Mouse (Mus musculus) MN1 (cell line): ENCODE measurements at regions not wholly inside any gene's neighbourhood (a gene's known extent, or its start where the extent isn't known, plus 50 kb on each side); places are given as distances from the start of the nearest gene placed in this dataset.
"Not testable (repeated sequence)": the region's sequence is repeated elsewhere in the genome, so short reads cannot be mapped to it uniquely, and the experiment has no call there.

Experiments
- DNase-seq: peaks from one replicate; pipeline ENCODE4 v3.0.0-alpha.2; 2016; ENCODE audit warnings: low spot score

- DNase-seq, result no peak
Observed at GRCm38 (mm10) chr6:84315175-84315912, 278.4 kb downstream of the Cyp26b1 start.

DNA sequence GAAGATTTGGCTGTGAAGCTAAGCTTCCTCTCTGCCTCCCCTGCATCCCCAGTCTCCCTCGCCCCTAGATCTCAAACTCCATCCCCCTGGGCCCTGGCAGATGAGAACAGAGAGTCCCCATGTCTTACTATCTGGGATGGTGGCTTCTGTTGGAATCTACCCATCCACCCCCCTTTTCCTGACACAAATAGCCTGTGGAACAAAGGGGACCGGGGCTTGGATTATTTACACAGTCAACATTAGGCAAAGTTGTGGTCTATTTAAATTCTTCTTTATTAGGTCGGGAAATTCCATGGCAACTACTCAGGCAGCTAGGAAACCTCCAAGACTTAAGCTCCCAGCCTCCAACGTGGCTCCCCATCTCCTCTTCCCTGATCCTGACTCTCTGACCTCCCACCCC, 279.9 kb downstream of the Cyp26b1 start:
- no peak for DNase-seq

DNA sequence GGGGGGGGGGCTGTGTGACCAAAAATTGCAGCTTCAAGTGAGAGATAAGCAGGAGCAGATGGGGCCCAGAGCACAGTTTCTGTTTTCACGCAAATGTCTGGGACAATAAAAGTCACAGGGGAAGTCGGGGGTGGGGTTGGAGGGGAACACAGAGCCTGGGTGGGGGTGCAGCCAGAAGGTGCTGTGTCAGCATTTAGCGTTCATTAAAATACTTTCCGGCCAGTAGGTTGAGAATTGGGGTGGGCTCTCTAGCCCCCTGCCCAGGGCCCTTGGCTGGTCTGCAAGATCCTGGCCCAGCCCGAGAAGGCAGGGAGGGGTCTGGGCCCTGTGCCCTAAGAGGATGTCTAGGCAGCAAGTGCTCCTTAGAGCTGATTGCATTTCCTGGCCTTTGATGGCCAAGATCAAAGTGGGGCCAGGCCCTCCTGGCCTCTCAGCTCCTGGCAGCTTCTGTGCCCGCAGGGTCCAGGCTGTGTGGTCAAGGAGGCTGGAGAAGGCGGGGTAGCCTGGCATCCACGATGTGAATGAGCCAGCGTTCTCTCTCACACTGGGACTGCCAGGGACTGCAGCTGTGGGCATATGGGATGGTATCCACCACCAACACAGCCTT, 283.0 kb downstream of the Cyp26b1 start:
- peak; percentile 10 for DNase-seq

GRCm38 (mm10) chr6:84307556-84307955, 286.2 kb downstream of the Cyp26b1 start:
- no peak for DNase-seq

DNA sequence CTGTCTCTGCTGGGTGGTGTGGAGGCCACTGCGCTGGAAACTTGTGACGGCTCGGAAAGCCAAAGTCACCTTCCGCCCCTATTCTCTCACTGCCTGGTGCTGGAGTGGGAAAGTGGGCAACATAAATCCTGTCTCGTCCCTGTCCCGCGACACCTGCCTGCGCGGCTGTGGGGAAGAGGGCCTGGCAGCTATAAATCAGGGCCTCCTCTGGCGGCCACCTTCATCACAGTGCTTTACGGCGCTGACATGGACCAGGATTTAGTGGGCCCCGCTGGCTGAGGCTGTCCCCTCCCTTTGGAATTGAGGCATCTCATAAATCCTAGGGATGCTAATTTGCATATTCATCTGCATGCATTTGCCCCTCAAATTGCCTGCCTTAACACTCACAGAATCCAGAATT, 287.1 kb downstream of the Cyp26b1 start:
- DNase-seq, result no peak

DNA sequence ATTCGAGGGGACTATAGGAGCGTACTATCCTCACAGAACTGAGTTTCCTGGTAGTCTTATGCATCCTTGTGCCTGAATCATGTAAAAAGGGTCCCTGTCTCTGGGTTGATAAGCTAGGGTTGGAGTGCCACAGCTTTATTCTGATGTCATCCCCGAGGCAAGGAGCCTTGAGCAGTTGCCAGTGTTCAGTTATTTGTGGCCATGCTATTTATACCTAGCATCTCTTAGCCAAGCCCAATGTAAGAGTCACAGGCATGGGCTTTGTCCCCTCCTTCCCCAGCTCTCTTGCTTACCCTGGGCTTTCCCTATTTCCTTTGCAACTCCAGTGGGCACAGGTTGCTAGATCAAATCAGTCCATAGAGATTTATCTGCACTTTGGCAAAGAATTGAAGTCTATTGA, 288.6 kb downstream of the Cyp26b1 start:
- DNase-seq, result no peak

DNA sequence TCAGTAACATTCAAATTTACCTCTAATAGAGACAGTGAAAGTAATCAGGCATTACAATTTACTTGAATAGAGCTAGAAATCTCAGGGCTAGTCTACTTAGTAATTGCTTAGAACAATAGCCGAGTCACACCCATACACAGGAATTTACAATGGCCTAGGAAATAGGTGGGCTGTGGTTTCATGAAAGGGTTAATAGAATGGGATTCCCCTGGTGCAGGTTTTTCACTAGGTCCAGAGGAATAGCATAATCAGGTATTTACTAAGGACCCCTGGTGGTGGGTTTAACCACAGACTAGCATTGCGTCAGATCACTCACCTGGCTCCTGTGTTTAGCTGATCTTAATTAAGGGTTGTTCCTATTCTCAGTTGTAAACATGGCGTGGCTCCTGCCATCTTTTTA, 290.8 kb downstream of the Cyp26b1 start:
- not testable (repeated sequence) for DNase-seq

GRCm38 (mm10) chr6:84299936-84300335, 291.5 kb downstream of the Dysf start:
- no peak for DNase-seq

GRCm38 (mm10) chr6:84299146-84299545, 290.8 kb downstream of the Dysf start:
- DNase-seq, result no peak

GRCm38 (mm10) chr6:84273907-84274306, 265.5 kb downstream of the Dysf start:
- DNase-seq, result not testable (repeated sequence)

- DNase-seq, result peak; percentile 80
Observed at GRCm38 (mm10) chr6:84272520-84273311, 264.3 kb downstream of the Dysf start.

GRCm38 (mm10) chr6:84271966-84272365, 263.6 kb downstream of the Dysf start:
- DNase-seq, result peak; percentile 48

DNA sequence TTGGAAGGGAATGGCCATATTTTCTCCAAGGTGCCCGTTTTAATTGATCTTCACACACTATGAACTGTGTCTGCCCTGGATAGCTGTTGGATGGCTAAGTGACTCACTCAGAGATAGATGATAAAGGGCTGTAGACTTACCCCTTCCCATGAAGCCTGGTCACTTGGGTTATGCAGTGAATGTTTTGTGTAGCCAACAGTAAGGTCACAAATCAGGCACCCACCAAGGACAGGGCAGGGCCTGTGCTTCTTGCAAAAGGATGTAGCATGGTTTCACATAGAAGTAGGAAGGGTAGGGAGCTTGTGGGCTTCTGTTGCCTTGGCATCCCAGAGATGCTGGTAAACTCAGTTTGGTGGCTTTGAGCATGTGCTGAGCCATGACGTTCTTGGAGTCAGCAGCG, 263.1 kb downstream of the Dysf start:
- DNase-seq, result peak; percentile 23

DNA sequence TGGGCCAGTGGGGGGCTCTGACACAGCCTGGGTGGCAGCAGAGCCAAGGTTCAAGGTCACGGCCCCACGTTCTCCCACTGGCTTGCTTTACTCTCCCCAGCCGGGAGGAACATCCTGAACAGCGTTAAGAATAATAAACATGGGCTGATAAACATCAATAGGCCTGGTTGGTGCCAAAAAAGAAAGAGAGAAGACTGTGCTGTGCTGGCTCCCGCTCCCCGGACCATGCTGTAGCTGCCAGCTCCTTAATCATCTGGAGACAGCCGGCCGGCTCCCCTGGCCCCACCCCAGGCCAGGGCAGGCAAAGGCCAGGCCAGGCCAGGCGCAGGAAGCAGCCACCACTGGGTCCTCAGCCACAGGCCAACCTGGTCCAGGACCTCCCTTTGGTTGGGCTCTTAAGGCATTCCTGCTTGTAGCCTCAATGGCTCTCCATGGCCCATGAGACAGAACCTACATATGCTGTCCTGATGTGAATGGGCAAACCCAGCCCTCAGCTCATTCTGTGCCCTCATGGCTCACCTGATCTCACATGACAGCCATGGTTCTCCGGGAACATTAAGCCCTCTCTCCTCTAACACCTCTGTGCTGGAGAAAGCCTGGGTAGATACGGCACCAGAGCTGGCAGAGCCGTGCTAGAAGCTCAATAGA, 262.3 kb downstream of the Dysf start:
- peak; percentile 75 for DNase-seq

- no peak for DNase-seq
Observed at GRCm38 (mm10) chr6:84269478-84269877, 261.1 kb downstream of the Dysf start.

GRCm38 (mm10) chr6:84269023-84269422, 260.6 kb downstream of the Dysf start:
- no peak for DNase-seq

GRCm38 (mm10) chr6:84268111-84268510, 259.7 kb downstream of the Dysf start:
- no peak for DNase-seq

GRCm38 (mm10) chr6:84267526-84267925, 259.1 kb downstream of the Dysf start:
- no peak for DNase-seq

- peak; percentile 78 for DNase-seq
Observed at GRCm38 (mm10) chr6:84266736-84267135, 258.3 kb downstream of the Dysf start.

DNA sequence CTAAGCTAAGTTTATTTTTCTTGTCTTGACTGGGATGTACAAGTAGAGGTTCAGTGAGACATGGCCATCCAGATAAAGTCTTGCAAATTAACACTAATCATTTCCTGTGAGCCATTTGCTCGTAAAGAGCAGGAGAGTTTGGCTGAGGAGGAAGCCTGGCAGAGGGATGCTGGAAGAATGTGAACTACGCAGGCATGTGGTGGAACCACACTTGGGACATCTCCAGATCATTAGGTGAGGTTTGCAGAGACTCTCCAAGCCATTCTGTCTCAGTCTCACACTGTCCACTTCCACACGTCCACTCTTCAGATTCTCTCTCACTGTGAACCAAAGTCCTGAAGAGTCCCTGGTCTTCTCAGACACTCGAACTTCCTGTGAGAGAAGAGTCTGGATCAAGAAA, 256.3 kb downstream of the Dysf start:
- no peak for DNase-seq

DNA sequence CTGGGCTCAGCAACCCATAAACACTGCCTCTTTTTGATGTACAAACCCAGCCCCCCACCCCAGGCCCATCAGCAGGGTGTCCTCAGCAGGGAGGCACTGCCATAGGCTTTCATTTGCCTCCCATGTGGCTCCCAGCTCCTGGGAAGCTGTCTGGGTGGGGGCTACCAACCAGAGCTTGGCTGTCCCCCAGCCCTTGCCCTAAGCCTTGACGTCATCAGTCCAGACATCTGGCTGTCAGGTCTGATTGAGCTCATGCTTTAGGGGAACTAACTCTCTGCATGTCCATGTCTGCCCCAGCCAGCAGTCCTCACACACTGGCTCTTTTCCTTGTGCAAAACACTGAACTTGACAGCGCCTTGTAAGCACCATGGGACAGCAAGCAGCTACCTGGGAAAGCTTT, 255.3 kb downstream of the Dysf start:
- DNase-seq, result peak; percentile 64

DNA sequence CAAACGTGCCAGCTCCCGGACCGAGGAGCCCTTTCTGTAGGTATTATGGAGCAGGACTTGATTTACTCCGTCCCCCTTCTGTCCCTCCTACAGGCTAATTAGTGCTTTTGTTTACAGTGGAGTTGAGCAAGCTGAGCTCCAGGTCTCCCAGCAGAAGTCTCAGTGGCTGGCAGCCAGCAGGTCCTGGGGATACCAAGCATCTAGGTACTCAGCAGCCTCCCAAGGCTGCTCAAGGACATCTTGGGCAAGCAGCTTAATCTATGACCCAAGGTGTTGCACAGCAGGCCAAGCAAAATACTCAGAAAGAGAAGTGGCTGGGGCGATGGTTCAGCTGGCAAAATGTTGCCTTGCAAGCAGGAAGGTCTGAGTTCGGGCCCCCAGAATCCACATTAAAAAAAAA, 254.4 kb downstream of the Dysf start:
- DNase-seq, result no peak

DNA sequence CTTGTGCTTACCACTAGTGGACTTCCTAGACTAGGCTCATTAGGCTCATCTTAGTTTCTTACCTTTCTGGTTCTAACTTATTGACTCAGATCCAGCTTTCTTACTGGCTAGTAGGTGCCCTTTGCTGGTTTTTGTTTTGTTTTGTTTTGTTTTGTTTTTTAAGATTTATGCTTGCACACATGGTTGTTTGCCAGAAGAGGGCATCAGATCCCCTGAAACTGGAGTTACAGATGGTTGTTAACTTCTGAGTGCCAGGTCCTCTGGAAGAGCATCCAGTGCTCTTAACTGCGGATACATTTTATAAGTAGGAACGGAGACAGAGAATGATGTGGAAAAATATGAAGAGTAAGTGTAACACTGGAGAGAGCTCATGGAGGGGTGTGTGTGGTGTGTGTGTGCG, 253.1 kb downstream of the Dysf start:
- no peak for DNase-seq
